Mouse (Mus musculus): ENCODE results near the gene Unc13b.
A peak's percentile ranks its signal among the peaks of the same experiment; 100 is the strongest.
"Not testable (repeated sequence)": the region's sequence is repeated elsewhere in the genome, so short reads cannot be mapped to it uniquely, and the experiment has no call there.

Gene Unc13b

DNA sequence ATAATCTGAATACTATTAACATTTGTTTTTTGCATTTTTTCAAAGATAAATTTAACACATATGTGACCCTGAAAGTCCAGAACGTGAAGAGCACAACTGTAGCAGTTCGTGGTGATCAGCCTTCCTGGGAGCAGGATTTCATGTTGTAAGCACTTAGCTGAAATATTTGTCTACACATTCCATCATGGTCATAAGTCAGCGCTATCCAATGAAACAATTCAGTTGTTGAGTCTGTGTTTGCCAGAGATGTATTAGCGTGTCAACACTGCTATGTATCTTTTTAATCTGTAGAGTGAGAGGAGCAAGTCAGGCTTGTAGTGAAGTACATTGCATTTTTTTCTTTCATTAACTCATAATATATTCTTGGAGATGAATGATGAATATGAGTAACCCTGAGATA lies 32.4 kb downstream of the Unc13b start:
- no peak for DNase-seq (ENCODE audit: low spot score)

GRCm38 (mm10) chr4:43113491-43113890 lies 54.7 kb downstream of the Unc13b start:
- no peak for DNase-seq (ENCODE audit: low spot score)

DNA sequence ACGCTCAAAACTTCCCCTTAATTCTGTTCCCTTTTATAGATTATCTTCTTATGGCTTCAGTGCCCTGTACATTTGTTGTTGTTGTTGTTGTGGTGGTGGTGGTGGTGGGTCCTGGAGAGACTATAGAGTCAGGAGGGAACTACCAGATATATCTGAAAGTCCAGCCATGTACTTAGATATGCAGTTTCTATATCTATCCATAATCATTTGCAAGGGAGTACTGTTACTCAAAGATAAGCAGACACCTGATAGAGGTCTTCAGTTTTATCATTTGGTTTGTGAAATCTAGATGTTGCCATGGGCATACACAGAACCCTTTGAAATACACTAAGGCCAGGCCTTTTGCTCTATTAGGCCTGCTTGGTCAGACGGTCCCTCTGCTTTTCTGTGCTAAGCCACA lies 55.8 kb downstream of the Unc13b start:
- no peak for DNase-seq (ENCODE audit: low spot score)

GRCm38 (mm10) chr4:43114946-43115345 lies 56.2 kb downstream of the Unc13b start:
- DNase-seq (ENCODE audit: low spot score), result peak; percentile 37

- DNase-seq (ENCODE audit: low spot score), result no peak
Measured at GRCm38 (mm10) chr4:43116249-43116648, 57.5 kb downstream of the Unc13b start.

- no peak for DNase-seq (ENCODE audit: low spot score)
Measured at GRCm38 (mm10) chr4:43129750-43130149, 71.0 kb downstream of the Unc13b start.

GRCm38 (mm10) chr4:43142610-43143009 lies 83.9 kb downstream of the Unc13b start:
- DNase-seq (ENCODE audit: low spot score), result no peak

GRCm38 (mm10) chr4:43152413-43152812 lies 93.7 kb downstream of the Unc13b start:
- not testable (repeated sequence) for DNase-seq (ENCODE audit: low spot score)

GRCm38 (mm10) chr4:43160045-43160444 lies 101.3 kb downstream of the Unc13b start:
- no peak for DNase-seq (ENCODE audit: low spot score)

- no peak for DNase-seq (ENCODE audit: low spot score)
Measured at GRCm38 (mm10) chr4:43161124-43161657, 102.4 kb downstream of the Unc13b start.

- no peak for DNase-seq (ENCODE audit: low spot score)
Measured at GRCm38 (mm10) chr4:43163205-43163604, 104.5 kb downstream of the Unc13b start.

DNA sequence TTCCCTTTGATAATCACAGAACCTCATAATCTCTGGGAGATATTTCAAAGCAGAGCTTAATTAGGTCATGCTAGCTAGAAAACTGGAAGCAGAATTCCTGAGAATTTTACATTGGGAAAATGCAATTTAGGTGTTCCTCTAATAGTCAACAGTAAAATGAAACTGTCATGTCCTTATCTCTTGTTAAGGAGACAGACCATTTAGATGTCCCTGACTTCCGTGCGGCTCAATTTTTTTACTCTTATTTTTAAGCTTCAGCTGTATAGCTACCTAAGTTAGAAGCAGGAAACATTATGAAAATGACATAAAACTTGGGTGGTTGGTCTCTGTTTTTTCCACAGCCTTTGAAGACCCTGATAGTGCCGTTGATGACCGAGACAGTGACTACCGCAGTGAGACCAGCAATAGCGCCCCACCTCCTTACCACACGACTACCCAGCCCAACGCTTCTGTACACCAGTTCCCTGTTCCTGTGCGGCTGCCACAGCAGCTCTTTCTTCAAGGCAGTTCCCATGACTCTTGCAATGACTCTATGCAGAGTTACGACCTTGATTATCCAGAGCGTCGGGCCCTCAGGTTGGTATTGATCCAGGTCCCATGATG lies 106.8 kb downstream of the Unc13b start:
- no peak for DNase-seq (ENCODE audit: low spot score)

DNA sequence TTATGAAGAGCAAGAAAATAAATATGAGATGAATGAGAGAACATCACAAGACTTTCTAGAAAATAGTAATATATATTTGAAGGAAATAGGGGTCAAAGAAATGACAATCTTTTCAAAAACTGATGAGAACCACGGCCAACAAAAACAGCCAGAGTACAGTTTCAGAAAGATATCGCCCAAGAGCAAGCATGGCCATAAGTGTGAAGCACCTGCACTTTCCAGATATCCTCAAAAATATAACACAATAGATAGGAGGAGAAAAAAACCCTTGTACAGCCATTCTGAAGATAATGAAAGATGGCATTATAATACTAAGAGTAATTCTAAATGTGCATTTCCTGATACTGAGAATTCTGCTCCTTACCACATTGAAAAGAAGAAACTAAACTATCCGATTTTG lies 111.3 kb downstream of the Unc13b start:
- no peak for DNase-seq (ENCODE audit: low spot score)

- peak; percentile 6 for DNase-seq (ENCODE audit: low spot score)
Measured at GRCm38 (mm10) chr4:43177126-43177525, 118.4 kb downstream of the Unc13b start.

GRCm38 (mm10) chr4:43182474-43183168 lies 123.9 kb downstream of the Unc13b start:
- DNase-seq (ENCODE audit: low spot score), result no peak

GRCm38 (mm10) chr4:43187439-43187838 lies 128.7 kb downstream of the Unc13b start:
- no peak for DNase-seq (ENCODE audit: low spot score)

DNA sequence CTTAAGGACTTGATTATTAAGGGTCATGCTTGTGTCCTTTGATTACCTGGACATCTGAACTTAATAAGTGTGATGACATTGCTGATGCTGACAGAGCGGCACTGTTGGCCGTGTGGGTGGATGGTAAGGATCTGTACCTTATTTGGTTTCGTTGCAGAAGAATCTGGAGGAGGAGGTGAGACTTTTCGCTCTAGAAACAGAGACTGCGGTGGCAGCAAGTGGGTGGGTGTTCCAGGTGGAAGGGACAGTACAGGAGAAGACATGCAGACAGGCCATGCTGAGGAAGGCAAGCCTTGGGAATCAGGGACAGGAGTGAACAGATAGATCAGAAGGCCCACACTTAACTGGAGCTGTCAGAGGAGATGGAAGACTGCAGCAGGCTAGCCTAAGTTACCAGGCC lies 130.6 kb downstream of the Unc13b start:
- DNase-seq (ENCODE audit: low spot score), result no peak

GRCm38 (mm10) chr4:43204946-43205345 lies 146.2 kb downstream of the Unc13b start:
- DNase-seq (ENCODE audit: low spot score), result no peak

DNA sequence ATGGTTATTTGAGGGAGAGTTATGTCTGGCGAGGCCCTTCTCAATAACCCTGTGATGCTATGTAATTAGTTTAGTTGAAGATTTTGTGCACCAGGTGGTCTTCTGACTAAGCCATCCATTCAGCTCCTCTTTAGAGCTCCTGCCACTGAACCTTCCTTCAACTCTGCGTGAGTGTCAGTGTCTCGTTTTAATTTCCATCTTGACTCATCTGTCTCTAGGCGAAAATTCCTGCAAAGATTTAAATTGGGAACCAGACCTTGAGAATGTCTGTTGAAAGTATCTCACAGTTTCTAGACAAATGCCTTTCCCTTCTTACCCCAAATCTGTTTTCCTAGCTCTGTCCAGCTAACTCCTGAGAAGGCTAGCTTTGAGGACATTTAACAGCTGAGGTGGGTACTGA lies 146.8 kb downstream of the Unc13b start:
- no peak for DNase-seq (ENCODE audit: low spot score)

DNA sequence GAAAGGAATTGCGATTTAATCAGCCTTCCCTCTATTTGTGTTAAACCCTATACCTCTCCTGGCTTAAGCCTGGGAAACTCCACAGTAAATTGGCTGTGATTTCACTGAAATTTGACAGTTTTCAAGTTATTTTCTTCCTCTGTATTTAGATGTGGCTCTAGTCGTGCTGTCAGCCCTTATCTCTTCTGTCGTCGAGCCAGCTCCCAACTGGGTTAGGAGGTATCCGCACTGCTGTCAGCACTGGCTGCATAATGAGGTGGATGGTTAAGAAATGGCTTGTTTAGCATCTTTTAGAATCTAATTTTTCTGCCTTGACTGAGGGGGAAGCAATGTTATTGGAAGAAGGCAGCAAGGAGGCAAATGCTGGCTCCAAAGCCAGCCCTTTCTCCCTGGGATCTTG lies 148.2 kb downstream of the Unc13b start:
- DNase-seq (ENCODE audit: low spot score), result no peak

- peak; percentile 10 for DNase-seq (ENCODE audit: low spot score)
Measured at GRCm38 (mm10) chr4:43209081-43209579, 150.4 kb downstream of the Unc13b start.

DNA sequence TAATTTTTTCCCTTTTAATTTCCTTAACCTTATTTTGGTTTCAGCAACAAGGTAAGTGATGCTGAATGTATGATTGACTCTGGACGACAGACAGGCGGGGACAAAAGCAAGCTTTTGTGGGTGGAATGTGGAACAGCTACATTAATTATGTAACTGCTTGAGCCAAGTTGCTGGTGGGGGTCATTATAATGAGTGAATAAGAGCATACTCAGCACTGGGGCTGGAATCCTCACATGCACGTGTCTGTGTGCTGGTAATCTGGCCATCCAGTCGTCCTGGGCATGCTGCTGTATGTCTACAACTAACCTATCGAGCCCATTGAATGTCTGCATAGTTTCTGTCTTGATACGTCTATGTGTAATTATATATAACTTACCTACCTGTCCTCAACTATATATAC lies 150.9 kb downstream of the Unc13b start:
- DNase-seq (ENCODE audit: low spot score), result no peak

- no peak for DNase-seq (ENCODE audit: low spot score)
Measured at GRCm38 (mm10) chr4:43216491-43216890, 157.7 kb downstream of the Unc13b start.

Measured in ovary, postnatal 36 days (tissue).